Mouse (Mus musculus): ENCODE results near the gene Sort1. TPM values are rescaled to one million over a fixed set of nuclear protein-coding genes. Genes with fewer than 3 reads are reported as not detected.

Gene Sort1
- total and polyA plus RNA-seq, 2 experiments from 2014 or later = 7.4 to 33.5 TPM

DNA sequence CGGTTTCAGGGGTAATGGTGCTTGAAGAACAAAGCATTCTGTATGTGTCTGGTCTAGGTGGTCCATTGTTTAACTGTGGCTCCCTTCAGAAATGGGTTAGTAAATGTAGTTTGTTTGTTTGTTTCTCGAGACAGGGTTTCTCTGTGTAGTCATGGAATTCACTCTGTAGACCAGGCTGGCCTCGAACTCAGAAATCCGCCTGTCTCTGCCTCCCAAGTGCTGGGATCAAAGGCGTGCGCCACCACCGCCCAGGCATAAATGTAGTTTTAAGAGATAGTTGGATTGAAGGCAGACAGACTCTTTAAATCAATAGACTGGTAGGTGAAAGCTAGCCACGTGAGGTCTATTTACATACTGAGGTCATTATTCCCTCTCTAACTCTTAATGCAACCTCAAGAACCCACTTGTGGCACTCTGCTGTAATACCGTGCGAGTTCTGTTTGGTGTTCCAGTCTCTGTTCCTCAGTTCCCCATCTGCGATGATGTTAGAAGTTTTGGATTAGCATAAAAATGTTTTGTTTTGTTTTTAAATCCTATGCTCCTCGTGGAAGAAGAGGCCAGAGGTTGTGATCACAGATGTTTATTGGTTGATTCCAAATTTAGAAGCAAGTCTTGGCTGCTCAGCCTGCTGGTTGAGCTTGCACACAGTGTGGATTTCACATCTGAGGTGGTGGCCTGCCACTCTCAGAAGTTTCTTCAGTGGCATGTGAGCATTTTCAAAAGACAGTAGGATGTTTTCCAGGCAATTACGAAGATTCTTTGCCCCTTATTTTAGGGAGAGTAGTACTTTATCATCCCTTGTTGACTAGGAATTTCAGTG is 5.6 kb downstream of the Sort1 start:
- no peaks in the 10 kb centered on the region for H3K27me3 ChIP-seq (ENCODE audit: control insufficient read depth, insufficient read depth, low read length)
- WGBS = 71% methylated on average over 13 of the region's 13 CpGs
- no peak for DNase-seq (ENCODE audit: low spot score)
- ATAC-seq (ENCODE audit: insufficient read depth, low read depth) = no peak
- H3K9me3 ChIP-seq (replicated peaks; ENCODE audit: control insufficient read depth, low read length) = no peaks in the 10 kb centered on the region
- no peak for TF ChIP-seq EP300 (IDR thresholded peaks at IDR 0.05; ENCODE audit: low read depth)
- no peak for TF ChIP-seq CTCF (IDR thresholded peaks at IDR 0.05; ENCODE audit: low read depth)
- no peak overlapping the region; the same call in 1 of the 2 replicates for H3K27ac ChIP-seq (ENCODE audit: low read depth)
- H3K4me2 ChIP-seq (ENCODE audit: low read depth, low read length) = no peak overlapping the region
- H3K4me1 ChIP-seq (ENCODE audit: control insufficient read depth, insufficient read depth) = peaks cover 64% of the 10 kb centered on the region
- no peak overlapping the region for H3K4me3 ChIP-seq (ENCODE audit: low read depth, low read length)
- 0 out of 2 replicates have a peak, but pooled peaks cover 3% of the 10 kb centered on the region for H3K36me3 ChIP-seq (replicated peaks; ENCODE audit: control insufficient read depth, insufficient read depth, low read length)
- no peak overlapping the region for H3K9ac ChIP-seq (replicated peaks; ENCODE audit: low read depth, low read length)

DNA sequence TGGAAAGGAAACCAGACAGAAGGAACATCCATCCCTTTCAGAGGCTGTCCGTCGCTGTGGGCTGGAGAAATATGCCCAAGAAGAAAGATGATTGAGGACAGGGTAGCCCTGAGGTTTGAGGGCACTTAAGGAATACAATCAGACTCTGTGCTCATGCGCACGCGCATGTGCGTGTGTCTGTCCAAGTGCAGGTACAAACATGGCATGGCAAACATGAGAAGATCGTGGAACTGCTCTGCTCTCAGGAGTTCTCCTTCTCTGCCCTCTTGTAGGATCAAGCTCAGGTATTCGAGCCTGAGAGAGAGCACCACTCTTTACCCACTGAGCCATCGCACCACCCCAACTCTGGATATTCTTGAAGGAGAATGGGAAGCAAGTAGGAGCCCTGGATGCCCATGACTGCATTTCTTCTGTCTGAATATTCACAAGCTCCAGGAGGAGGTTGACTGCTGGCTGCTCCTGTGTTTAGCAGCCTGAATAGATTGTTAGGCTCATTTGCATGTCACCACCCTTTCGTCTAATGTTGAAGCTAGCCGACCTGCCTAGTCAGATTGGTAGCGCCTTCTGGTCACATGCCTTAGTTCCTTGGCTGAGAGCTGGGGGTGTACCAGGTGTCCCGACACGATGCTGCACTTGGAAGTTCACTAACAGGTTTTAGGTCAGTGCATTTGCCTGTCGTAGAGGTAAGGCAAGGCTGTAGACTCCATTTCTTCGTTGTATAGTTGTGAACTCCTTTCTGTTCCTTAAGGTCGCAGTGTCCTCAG is 7.3 kb downstream of the Sort1 start:
- Histone ChIP-seq H3K9ac (replicated peaks; ENCODE audit: low read depth, low read length) (no peak overlapping the region), H3K36me3 (replicated peaks; ENCODE audit: control insufficient read depth, insufficient read depth, low read length) (0 out of 2 replicates have a peak, but pooled peaks cover 3% of the 10 kb centered on the region), H3K27me3 (ENCODE audit: control insufficient read depth, insufficient read depth, low read length) (no peaks in the 10 kb centered on the region), H3K4me3 (ENCODE audit: low read depth, low read length) (no peak overlapping the region), H3K4me2 (ENCODE audit: low read depth, low read length) (no peak overlapping the region), H3K9me3 (replicated peaks; ENCODE audit: control insufficient read depth, low read length) (no peaks in the 10 kb centered on the region), H3K27ac (ENCODE audit: low read depth) (no peak overlapping the region; the same call in 1 of the 2 replicates), H3K4me1 (ENCODE audit: control insufficient read depth, insufficient read depth) (peaks cover 72% of the 10 kb centered on the region)
- TF ChIP-seq EP300 (IDR thresholded peaks at IDR 0.05; ENCODE audit: low read depth) (no peak), CTCF (IDR thresholded peaks at IDR 0.05; ENCODE audit: low read depth) (no peak)
- DNase-seq (ENCODE audit: low spot score) (no peak), ATAC-seq (ENCODE audit: insufficient read depth, low read depth) (0 out of 2 replicates have a peak, but pooled peaks have one; percentile 21)
- 69% methylated on average over 17 of the region's 17 CpGs for WGBS

DNA sequence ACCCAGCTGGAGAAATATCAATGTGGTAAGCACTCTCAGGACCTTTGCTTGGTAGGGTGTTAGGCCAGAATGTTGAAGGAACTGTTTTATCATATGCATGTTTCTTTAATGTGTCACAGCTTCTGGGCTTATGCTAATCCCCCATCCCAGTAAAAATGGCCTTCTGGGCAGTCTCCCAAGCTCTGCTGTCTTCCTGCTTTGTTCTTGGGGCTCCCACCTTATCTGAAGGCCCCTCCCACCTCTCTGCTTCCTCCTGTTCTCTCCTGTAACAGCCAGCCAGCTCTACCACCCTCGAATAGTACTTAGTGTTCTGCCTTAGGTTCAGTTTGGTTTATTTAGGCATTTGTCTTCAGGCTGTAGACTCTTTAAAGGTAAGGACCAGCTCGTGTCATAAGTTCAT is 10.5 kb downstream of the Sort1 start:
- TF ChIP-seq EP300 (IDR thresholded peaks at IDR 0.05; ENCODE audit: low read depth) (no peak), CTCF (IDR thresholded peaks at IDR 0.05; ENCODE audit: low read depth) (no peak)
- H3K9ac ChIP-seq (replicated peaks; ENCODE audit: low read depth, low read length) = no peak overlapping the region

DNA sequence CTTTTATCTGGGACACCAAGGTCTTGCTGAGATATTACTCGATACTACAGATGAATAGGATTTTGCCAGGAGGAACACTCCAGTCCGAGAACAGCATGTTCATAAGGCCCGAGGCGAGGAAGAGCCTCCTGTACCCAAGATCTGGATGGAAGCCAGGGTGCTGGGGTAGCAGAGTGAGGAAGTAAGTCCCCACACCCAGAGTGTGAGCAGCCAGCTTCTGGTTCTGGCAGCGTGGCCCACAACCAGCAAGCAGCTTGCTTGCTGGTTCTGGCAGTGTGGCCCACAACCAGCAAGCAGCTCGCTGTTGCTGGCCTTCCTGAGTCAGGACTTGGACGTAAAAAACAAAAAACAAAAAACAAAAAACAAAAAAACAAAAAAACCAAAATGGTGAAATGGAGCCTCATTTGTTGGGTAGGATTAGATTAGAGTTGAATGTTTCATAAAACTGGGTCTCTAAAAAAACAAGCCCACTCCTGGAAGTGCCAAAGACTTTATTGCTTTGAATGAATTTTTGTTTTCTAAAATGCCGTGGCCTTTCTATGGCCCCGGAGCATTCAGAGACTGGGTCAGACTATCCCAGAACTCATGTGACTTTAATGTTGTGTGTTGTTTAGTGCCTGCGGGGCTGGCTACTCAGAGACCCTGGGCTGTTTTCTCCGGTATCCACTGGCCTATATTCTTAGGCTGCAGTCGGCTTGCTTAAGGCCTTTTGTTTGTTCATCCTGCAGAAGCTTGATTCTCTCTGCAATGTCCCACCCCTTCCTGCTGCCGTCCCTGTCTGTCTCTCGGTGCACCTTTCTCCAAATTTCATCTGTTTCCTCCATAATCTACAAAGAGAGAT is 11.7 kb downstream of the Sort1 start:
- H3K36me3 ChIP-seq (replicated peaks; ENCODE audit: control insufficient read depth, insufficient read depth, low read length) = no peaks in the 10 kb centered on the region
- no peak overlapping the region for H3K4me3 ChIP-seq (ENCODE audit: low read depth, low read length)
- peak overlapping the region; percentile 79 for H3K27ac ChIP-seq (ENCODE audit: low read depth)
- H3K9me3 ChIP-seq (replicated peaks; ENCODE audit: control insufficient read depth, low read length) = no peaks in the 10 kb centered on the region
- peak overlapping the region; percentile 37; the same call in 1 of the 2 replicates for H3K9ac ChIP-seq (replicated peaks; ENCODE audit: low read depth, low read length)
- H3K4me1 ChIP-seq (ENCODE audit: control insufficient read depth, insufficient read depth) = peaks cover 57% of the 10 kb centered on the region
- no peak for TF ChIP-seq EP300 (IDR thresholded peaks at IDR 0.05; ENCODE audit: low read depth)
- no peak for TF ChIP-seq CTCF (IDR thresholded peaks at IDR 0.05; ENCODE audit: low read depth)
- WGBS = 31% methylated on average over 14 of the region's 14 CpGs
- H3K4me2 ChIP-seq (ENCODE audit: low read depth, low read length) = peak overlapping the region; percentile 50
- DNase-seq (ENCODE audit: low spot score) (peak; percentile 29), ATAC-seq (ENCODE audit: insufficient read depth, low read depth) (no peak)
- H3K27me3 ChIP-seq (ENCODE audit: control insufficient read depth, insufficient read depth, low read length) = no peaks in the 10 kb centered on the region

More for the DNA sequence above, 10.5 kb downstream of the Sort1 start:
- ATAC-seq (ENCODE audit: insufficient read depth, low read depth) (peak; percentile 59; the same call in 1 of the 2 replicates), DNase-seq (ENCODE audit: low spot score) (peak; percentile 68)
- Histone ChIP-seq H3K4me1 (ENCODE audit: control insufficient read depth, insufficient read depth) (peaks cover 68% of the 10 kb centered on the region), H3K4me2 (ENCODE audit: low read depth, low read length) (peak overlapping the region; percentile 1; the same call in 1 of the 2 replicates), H3K9me3 (replicated peaks; ENCODE audit: control insufficient read depth, low read length) (no peaks in the 10 kb centered on the region), H3K36me3 (replicated peaks; ENCODE audit: control insufficient read depth, insufficient read depth, low read length) (no peaks in the 10 kb centered on the region), H3K27ac (ENCODE audit: low read depth) (peak overlapping the region; percentile 79), H3K27me3 (ENCODE audit: control insufficient read depth, insufficient read depth, low read length) (no peaks in the 10 kb centered on the region), H3K4me3 (ENCODE audit: low read depth, low read length) (no peak overlapping the region)
- WGBS = 18% methylated on average over 2 of the region's 2 CpGs

All from heart, postnatal 0 days (tissue).